Mouse (Mus musculus) heart, postnatal 0 days (tissue): ENCODE data around the gene Grik4. TPM values are rescaled to one million over a fixed set of nuclear protein-coding genes. Genes with fewer than 3 reads are reported as not detected.

Experiments
- ATAC-seq: fragments of 200-750 bp; cut with Nextera tagmentation; 2 replicates; pipeline ENCODE4 v1.8.0; 2017; ENCODE audit warnings: low read depth, moderate number of reproducible peaks, moderate library complexity; ENCODE audit not compliant: insufficient read depth
- DNase-seq: peaks from one replicate; pipeline ENCODE4 v3.0.0-alpha.2; 2016; ENCODE audit warnings: low spot score
- H3K27ac ChIP-seq: fragments of 300-500 bp; sonication (generic); 2 replicates; pipeline ENCODE4 v1.5.1; 2014; ENCODE audit warnings: low read depth, mild to moderate bottlenecking
- H3K27me3 ChIP-seq: fragments of 300-500 bp; sonication (generic); 2 replicates; pipeline ENCODE4 v1.6.1; 2014; ENCODE audit warnings: low read length, mixed read lengths; ENCODE audit not compliant: control insufficient read depth, insufficient read depth
- H3K36me3 ChIP-seq: fragments of 300-500 bp; sonication (generic); replicated peaks from 2 replicates; pipeline ENCODE4 v1.6.1; 2014; ENCODE audit warnings: low read length, mixed read lengths; ENCODE audit not compliant: control insufficient read depth, insufficient read depth
- H3K4me1 ChIP-seq: fragments of 300-500 bp; sonication (generic); 2 replicates; pipeline ENCODE4 v1.6.1; 2014; ENCODE audit warnings: antibody characterized with exemption; ENCODE audit not compliant: control insufficient read depth, insufficient read depth
- H3K4me2 ChIP-seq: fragments of 300-500 bp; sonication (generic); 2 replicates; pipeline ENCODE4 v1.6.1; 2014; ENCODE audit warnings: low read depth, mild to moderate bottlenecking, low read length, moderate library complexity
- H3K4me3 ChIP-seq: fragments of 300-500 bp; sonication (generic); 2 replicates; pipeline ENCODE4 v1.5.1; 2014; ENCODE audit warnings: low read depth, low read length
- H3K9ac ChIP-seq: fragments of 300-500 bp; sonication (generic); replicated peaks from 2 replicates; pipeline ENCODE4 v1.6.1; 2014; ENCODE audit warnings: low read depth, low read length, mixed read lengths
- H3K9me3 ChIP-seq: fragments of 300-500 bp; sonication (generic); replicated peaks from 2 replicates; pipeline ENCODE4 v1.6.1; 2016; ENCODE audit warnings: low read length; ENCODE audit not compliant: control insufficient read depth
- CTCF ChIP-seq: IDR thresholded peaks from 2 replicates; pipeline ENCODE4 v1.5.1; 2016; ENCODE audit warnings: antibody characterized with exemption, control low read depth, low read depth
- EP300 ChIP-seq: IDR thresholded peaks from 2 replicates; pipeline ENCODE4 v1.6.1; 2016; ENCODE audit warnings: antibody characterized with exemption, low read depth
- WGBS: fragments of 180-500 bp; shearing (Covaris S2); extraction: QIAGEN DNeasy Blood & Tissue Kit; methylation state at CpG from one replicate; pipeline ENCODE4 v1.1.7; 2014; 5-methylcytosine and 5-hydroxymethylcytosine counted together
- polyA plus RNA-seq: library from polyadenylated mRNA; unstranded; fragments of >200 nt; fragmentation: Nextera tagmentation; extraction: Ambion mirVana; gene quantifications from 2 replicates; pipeline ENCODE4 v1.2.1, GENCODE M21; 2015
- total RNA-seq: library from RNA; depleted of rRNA; stranded (reverse); fragments of >200 nt; gene quantifications from 2 replicates; pipeline ENCODE4 v1.2.3, GENCODE M21; 2014; ENCODE audit warnings: low replicate concordance

The Grik4 gene
- total and polyA plus RNA-seq, 2 experiments from 2014 or later, result 0.03 TPM; not detected in 1

- no peak for DNase-seq
- Histone ChIP-seq H3K4me1 (no peaks in the 10 kb centered on the region), H3K27ac (no peak overlapping the region), H3K9me3 (no peaks in the 10 kb centered on the region), H3K4me2 (no peak overlapping the region), H3K9ac (no peak overlapping the region), H3K27me3 (peaks cover 39% of the 10 kb centered on the region), H3K36me3 (no peaks in the 10 kb centered on the region), H3K4me3 (no peak overlapping the region)
- no peak for ATAC-seq
- WGBS, result 89% methylated on average over 4 of the region's 4 CpGs
- TF ChIP-seq CTCF, result no peak
- no peak for TF ChIP-seq EP300
Measured at GRCm38 (mm10) chr9:42794006-42794405, 150.3 kb downstream of the Grik4 start.

- Histone ChIP-seq H3K9me3 (no peaks in the 10 kb centered on the region), H3K4me2 (no peak overlapping the region), H3K4me3 (no peak overlapping the region), H3K27me3 (peaks cover 43% of the 10 kb centered on the region), H3K9ac (no peak overlapping the region), H3K36me3 (no peaks in the 10 kb centered on the region), H3K4me1 (no peaks in the 10 kb centered on the region), H3K27ac (no peak overlapping the region)
- WGBS, result 67% methylated on average over 8 of the region's 8 CpGs
- no peak for ATAC-seq
- DNase-seq, result no peak
- no peak for TF ChIP-seq EP300
- no peak for TF ChIP-seq CTCF
Measured at GRCm38 (mm10) chr9:42793581-42793980, 150.7 kb downstream of the Grik4 start.

DNA sequence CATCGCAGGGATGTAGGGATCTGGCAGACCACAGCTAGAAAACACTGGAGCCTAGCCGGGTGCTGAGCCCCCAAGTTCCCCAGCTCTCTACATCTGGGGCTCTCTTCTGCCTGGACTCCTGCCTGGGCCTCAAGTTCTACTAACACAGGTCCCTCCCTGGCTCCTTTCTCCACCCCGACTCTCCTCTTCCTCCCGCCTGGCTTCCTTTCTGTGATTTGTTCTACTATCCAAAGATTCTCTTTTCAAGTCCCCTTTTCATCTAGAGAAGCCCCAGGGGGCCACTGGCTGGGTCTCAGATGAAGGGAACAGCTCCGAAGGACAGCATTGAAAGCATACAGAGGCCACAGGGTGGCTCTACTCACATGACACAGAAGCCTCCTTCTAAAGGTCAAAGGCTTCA lies 151.9 kb downstream of the Grik4 start:
- whole genome bisulfite sequencing, result 74% methylated on average over 5 of the region's 5 CpGs
- DNase-seq (no peak), ATAC-seq (no peak)
- Histone ChIP-seq H3K9me3 (no peaks in the 10 kb centered on the region), H3K9ac (no peak overlapping the region), H3K4me3 (no peak overlapping the region), H3K27me3 (peaks cover 47% of the 10 kb centered on the region), H3K4me1 (no peaks in the 10 kb centered on the region), H3K27ac (no peak overlapping the region), H3K36me3 (no peaks in the 10 kb centered on the region), H3K4me2 (no peak overlapping the region)
- no peak for TF ChIP-seq CTCF
- TF ChIP-seq EP300, result no peak

- no peak for TF ChIP-seq EP300
- TF ChIP-seq CTCF, result no peak
- 77% methylated on average over 12 of the region's 12 CpGs for WGBS
- no peak overlapping the region for H3K27ac ChIP-seq
- peaks cover 52% of the 10 kb centered on the region for H3K27me3 ChIP-seq
- H3K9me3 ChIP-seq, result no peaks in the 10 kb centered on the region
- DNase-seq, result no peak
- no peak for ATAC-seq
- H3K4me2 ChIP-seq, result no peak overlapping the region
- no peak overlapping the region for H3K4me3 ChIP-seq
- H3K9ac ChIP-seq, result no peak overlapping the region
- no peaks in the 10 kb centered on the region for H3K4me1 ChIP-seq
- no peaks in the 10 kb centered on the region for H3K36me3 ChIP-seq
Measured at GRCm38 (mm10) chr9:42791779-42792178, 152.5 kb downstream of the Grik4 start.

DNA sequence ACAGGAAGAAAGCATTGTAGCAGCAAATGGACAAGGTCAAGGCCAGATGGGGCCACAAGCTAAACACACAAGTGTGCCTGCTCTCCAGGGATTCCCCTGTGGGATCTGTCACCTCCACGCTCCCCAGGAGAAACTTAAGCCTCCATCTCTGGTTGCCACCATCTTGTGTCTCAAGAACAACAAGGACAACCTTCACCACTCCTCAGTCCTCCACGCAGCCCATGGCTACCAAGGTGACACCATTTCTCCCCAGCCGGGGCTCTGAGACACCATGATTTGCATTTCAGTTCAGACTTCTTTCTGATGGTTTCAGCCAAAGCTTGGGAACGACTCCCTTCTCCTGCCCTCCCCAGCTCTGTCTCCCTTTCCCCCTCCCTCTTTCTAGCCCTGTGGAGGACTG lies 152.9 kb downstream of the Grik4 start:
- Histone ChIP-seq H3K9ac (no peak overlapping the region), H3K36me3 (no peaks in the 10 kb centered on the region), H3K27me3 (peaks cover 52% of the 10 kb centered on the region), H3K27ac (no peak overlapping the region), H3K4me3 (no peak overlapping the region), H3K4me2 (no peak overlapping the region), H3K4me1 (no peaks in the 10 kb centered on the region), H3K9me3 (no peaks in the 10 kb centered on the region)
- TF ChIP-seq EP300 (no peak), CTCF (no peak)
- WGBS, result 60% methylated on average over 4 of the region's 4 CpGs
- ATAC-seq, result no peak
- no peak for DNase-seq

- WGBS, result 7% methylated on average over 8 of the region's 8 CpGs
- DNase-seq (peak; percentile 24), ATAC-seq (no peak)
- Histone ChIP-seq H3K4me1 (no peaks in the 10 kb centered on the region), H3K27me3 (peaks cover 46% of the 10 kb centered on the region), H3K27ac (no peak overlapping the region), H3K9ac (no peak overlapping the region), H3K36me3 (no peaks in the 10 kb centered on the region), H3K4me3 (no peak overlapping the region), H3K4me2 (no peak overlapping the region), H3K9me3 (no peaks in the 10 kb centered on the region)
- peak; percentile 69 for TF ChIP-seq CTCF
- no peak for TF ChIP-seq EP300
Measured at GRCm38 (mm10) chr9:42788471-42788870, 155.8 kb downstream of the Grik4 start.
